Mouse (Mus musculus) neural tube, embryonic 14.5 days (tissue): ENCODE data around the gene Btbd9. TPM values are rescaled to one million over a fixed set of nuclear protein-coding genes. Genes with fewer than 3 reads are reported as not detected.

ENCODE experiments used
- ATAC-seq: fragments of 200-750 bp; cut with Nextera tagmentation; 2 replicates; pipeline ENCODE4 v1.8.0; 2017; ENCODE audit warnings: low read depth, mild to moderate bottlenecking, moderate TSS enrichment, moderate library complexity
- H3K27ac ChIP-seq: fragments of 300-500 bp; sonication (generic); 2 replicates; pipeline ENCODE4 v1.5.1; 2014; ENCODE audit warnings: low read depth, mild to moderate bottlenecking, control low read depth, low read length, moderate library complexity, mixed read lengths
- H3K27me3 ChIP-seq: fragments of 300-500 bp; sonication (generic); 2 replicates; pipeline ENCODE4 v1.6.1; 2014; ENCODE audit warnings: low read length; ENCODE audit not compliant: control insufficient read depth, insufficient read depth
- H3K36me3 ChIP-seq: fragments of 300-500 bp; sonication (generic); 2 replicates; pipeline ENCODE4 v1.6.1; 2014; ENCODE audit warnings: low read length, mixed read lengths; ENCODE audit not compliant: control insufficient read depth, insufficient read depth
- H3K4me1 ChIP-seq: fragments of 300-500 bp; sonication (generic); 2 replicates; pipeline ENCODE4 v1.6.1; 2014; ENCODE audit warnings: low read length; ENCODE audit not compliant: control insufficient read depth, insufficient read depth
- H3K4me2 ChIP-seq: fragments of 300-500 bp; sonication (generic); 2 replicates; pipeline ENCODE4 v1.6.1; 2014; ENCODE audit warnings: mild to moderate bottlenecking, low read depth, low read length, control low read depth
- H3K4me3 ChIP-seq: fragments of 300-500 bp; sonication (generic); 2 replicates; pipeline ENCODE4 v1.5.1; 2014; ENCODE audit warnings: low read depth, low read length, control low read depth, mixed read lengths
- H3K9ac ChIP-seq: fragments of 300-500 bp; sonication (generic); replicated peaks from 2 replicates; pipeline ENCODE4 v1.6.1; 2014; ENCODE audit warnings: low read depth, mild to moderate bottlenecking, control low read depth, low read length, mixed read lengths
- H3K9me3 ChIP-seq: fragments of 300-500 bp; sonication (generic); 2 replicates; pipeline ENCODE4 v1.6.1; 2016; ENCODE audit warnings: low read length; ENCODE audit not compliant: control insufficient read depth
- WGBS: fragments of 180-500 bp; shearing (Covaris S2); extraction: QIAGEN DNeasy Blood & Tissue Kit; methylation state at CpG from one replicate; pipeline ENCODE4 v1.1.7; 2014; 5-methylcytosine and 5-hydroxymethylcytosine counted together
- polyA plus RNA-seq: library from polyadenylated mRNA; unstranded; fragments of >200 nt; fragmentation: Nextera tagmentation; extraction: Ambion mirVana; gene quantifications from 2 replicates; pipeline ENCODE4 v1.2.1, GENCODE M21; 2014

Gene Btbd9
- polyA plus RNA-seq, 1 experiment from 2014 or later, result 130 TPM

DNA sequence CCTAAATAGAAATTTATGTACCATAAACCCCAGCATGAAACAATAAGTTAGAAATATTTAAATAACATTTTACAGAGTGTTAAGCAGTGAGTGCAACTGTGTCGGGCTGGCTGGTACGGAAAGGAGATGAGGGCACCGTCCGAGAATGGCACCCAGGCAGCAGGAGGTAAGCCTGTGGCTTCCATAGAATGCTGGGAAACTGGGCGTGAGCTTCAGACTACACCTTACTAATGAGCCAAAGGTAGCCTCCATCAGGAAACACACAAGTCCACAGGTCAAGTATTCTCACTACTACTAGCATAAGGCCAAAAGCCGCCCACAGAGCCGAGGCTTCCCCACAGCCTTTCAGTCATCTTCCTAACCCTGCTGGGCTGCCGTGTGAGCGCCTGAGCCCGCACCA is 144.2 kb downstream of the Btbd9 start:
- H3K36me3 ChIP-seq, result no peaks in the 10 kb centered on the region
- no peaks in the 10 kb centered on the region for H3K9me3 ChIP-seq
- no peaks in the 10 kb centered on the region for H3K27me3 ChIP-seq
- H3K4me2 ChIP-seq, result no peak overlapping the region
- peaks cover 7% of the 10 kb centered on the region for H3K4me1 ChIP-seq
- WGBS, result 85% methylated on average over 10 of the region's 10 CpGs
- ATAC-seq, result no peak
- no peak overlapping the region for H3K9ac ChIP-seq
- no peak overlapping the region for H3K27ac ChIP-seq
- no peak overlapping the region for H3K4me3 ChIP-seq

DNA sequence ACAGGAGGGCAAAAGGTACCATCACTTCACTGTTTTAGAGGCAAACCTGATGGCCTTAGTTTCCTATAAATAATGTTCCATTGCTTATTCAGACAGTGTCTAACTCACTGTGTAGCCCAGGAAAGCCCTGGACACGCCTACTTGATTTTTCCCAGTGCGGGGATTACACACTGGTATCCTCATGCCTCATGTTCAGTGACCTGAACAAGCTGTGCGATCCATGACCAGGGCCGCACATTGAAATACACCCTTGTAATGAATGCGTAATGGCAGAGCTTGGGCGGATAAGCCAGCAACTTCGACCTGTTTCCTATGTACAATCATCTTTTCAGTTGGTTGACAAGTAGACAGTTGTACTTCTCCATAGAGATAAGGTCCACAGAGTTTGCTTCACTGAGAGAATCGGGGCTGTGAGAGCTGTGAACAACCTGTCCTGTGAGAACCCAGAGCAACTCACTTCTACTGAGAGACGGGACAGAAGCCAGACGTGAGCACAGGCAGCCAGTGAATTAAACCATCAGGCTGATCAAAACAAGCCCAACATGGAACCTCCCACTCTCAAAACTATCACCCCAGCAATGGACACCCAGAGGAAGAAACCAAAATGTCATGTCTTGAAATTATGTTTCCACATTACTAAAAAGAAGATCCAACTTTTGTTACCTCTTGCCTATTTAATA is 145.2 kb downstream of the Btbd9 start:
- no peaks in the 10 kb centered on the region for H3K36me3 ChIP-seq
- H3K9ac ChIP-seq, result no peak overlapping the region
- H3K4me2 ChIP-seq, result no peak overlapping the region
- peaks cover 5% of the 10 kb centered on the region for H3K4me1 ChIP-seq
- ATAC-seq, result no peak
- H3K4me3 ChIP-seq, result no peak overlapping the region
- H3K27ac ChIP-seq, result no peak overlapping the region
- no peaks in the 10 kb centered on the region for H3K9me3 ChIP-seq
- 84% methylated on average over 10 of the region's 10 CpGs for WGBS
- no peaks in the 10 kb centered on the region for H3K27me3 ChIP-seq

DNA sequence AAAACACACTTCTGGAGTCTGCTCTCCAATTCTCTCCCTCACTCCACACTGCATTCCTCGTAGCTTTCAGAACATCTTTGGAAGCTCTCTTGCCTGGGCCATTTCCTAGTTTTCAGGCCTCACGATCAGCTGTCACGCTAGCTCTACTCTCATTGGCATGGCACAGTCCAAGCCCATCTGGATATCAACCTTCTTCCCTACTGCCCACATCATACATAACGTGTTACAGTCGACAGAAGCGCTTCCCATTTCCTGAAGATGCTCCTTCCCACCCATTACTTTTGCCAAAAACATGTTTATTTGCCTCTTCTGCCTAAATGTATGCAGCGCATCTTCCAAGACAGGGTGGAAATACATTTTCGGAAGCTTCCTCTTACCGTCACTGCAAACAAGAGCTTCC is 147.6 kb downstream of the Btbd9 start:
- no peak for ATAC-seq
- H3K4me2 ChIP-seq, result no peak overlapping the region
- no peak overlapping the region for H3K9ac ChIP-seq
- H3K27ac ChIP-seq, result no peak overlapping the region
- H3K9me3 ChIP-seq, result no peaks in the 10 kb centered on the region
- 97% methylated on average over 9 of the region's 9 CpGs for WGBS
- H3K4me3 ChIP-seq, result no peak overlapping the region
- no peaks in the 10 kb centered on the region for H3K4me1 ChIP-seq
- no peaks in the 10 kb centered on the region for H3K36me3 ChIP-seq
- no peaks in the 10 kb centered on the region for H3K27me3 ChIP-seq

DNA sequence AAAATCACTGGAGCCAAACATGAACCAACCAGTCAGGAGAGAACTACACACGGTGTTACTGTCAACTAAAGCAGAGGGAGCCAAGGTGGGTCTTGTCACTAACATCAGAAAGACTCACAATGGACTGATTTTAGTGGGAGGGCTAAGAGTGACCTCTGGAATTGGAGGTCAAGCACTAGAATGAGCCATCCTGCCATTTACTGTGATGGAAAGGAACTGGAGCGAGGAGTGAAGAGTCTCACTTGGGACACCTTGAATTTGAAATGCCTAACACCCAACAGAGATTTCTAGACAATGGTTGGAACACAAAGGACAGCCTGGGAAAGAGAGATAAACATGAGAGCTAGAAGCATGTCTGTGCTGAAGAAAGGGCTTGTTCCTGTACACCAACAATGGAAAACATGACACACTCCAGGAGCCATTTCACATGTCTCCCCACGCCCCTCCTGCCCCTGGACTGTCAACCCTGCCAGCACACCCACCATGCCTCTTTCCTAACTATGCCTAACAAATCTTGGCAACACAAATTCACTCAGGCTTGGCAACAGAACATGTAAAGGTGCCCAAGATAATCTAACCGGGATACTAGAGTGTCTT is 152.9 kb downstream of the Btbd9 start:
- no peak overlapping the region for H3K9ac ChIP-seq

DNA sequence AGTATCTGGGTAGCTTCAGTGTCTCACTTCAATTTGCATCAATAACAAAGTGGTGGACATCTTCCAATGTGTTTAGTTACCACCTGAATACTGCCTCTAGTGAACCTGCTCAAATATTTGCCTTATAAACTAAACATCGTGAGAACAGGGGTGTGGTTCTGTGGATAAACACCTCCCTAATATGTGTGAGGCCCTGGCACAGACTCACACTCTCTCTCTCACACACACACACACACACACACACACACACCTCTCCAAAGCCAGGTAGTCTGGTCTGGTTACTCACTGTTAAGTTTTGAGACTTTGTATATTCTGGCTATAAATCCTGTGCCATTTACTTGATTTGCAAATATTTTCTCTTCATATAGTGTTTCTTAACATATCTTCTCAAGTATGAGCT is 154.0 kb downstream of the Btbd9 start:
- ATAC-seq, result no peak
- no peak overlapping the region for H3K4me2 ChIP-seq
- no peaks in the 10 kb centered on the region for H3K27me3 ChIP-seq
- H3K4me3 ChIP-seq, result no peak overlapping the region
- H3K27ac ChIP-seq, result no peak overlapping the region
- WGBS, result 81% methylated on average over 1 of the region's 1 CpGs
- no peaks in the 10 kb centered on the region; the same call in 1 of the 2 replicates for H3K4me1 ChIP-seq
- H3K9me3 ChIP-seq, result no peaks in the 10 kb centered on the region
- H3K36me3 ChIP-seq, result no peaks in the 10 kb centered on the region
- no peak overlapping the region for H3K9ac ChIP-seq

More for the DNA sequence above, 152.9 kb downstream of the Btbd9 start:
- Histone ChIP-seq H3K4me1 (no peaks in the 10 kb centered on the region; the same call in 1 of the 2 replicates), H3K9me3 (no peaks in the 10 kb centered on the region), H3K36me3 (no peaks in the 10 kb centered on the region), H3K4me3 (no peak overlapping the region), H3K27me3 (no peaks in the 10 kb centered on the region), H3K27ac (no peak overlapping the region), H3K4me2 (no peak overlapping the region)
- WGBS, result 71% methylated on average over 4 of the region's 4 CpGs
- ATAC-seq, result no peak

DNA sequence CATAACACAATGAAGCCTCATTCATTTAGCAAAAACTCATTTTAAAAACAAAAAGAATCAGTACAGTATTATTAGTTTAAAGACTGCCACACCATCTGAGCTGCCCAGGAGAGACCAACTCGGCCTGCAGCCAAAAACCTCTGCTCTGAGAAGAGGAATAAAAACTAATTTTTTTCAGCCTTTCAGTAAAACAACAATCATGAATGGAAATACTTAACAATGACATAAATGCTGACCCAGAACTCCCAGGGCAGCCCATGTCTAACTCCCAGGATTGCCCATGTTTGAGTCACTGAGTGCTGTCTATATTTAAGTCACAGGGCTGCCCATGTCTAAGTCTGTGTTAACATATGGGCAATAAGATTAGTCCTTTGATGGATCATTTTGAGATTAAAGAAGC is 155.0 kb downstream of the Btbd9 start:
- Histone ChIP-seq H3K27me3 (no peaks in the 10 kb centered on the region), H3K9ac (no peak overlapping the region), H3K9me3 (no peaks in the 10 kb centered on the region), H3K36me3 (no peaks in the 10 kb centered on the region), H3K4me3 (no peak overlapping the region), H3K27ac (no peak overlapping the region), H3K4me1 (no peaks in the 10 kb centered on the region; the same call in 1 of the 2 replicates), H3K4me2 (no peak overlapping the region)
- no peak for ATAC-seq
- WGBS, result 83% methylated on average over 1 of the region's 1 CpGs

DNA sequence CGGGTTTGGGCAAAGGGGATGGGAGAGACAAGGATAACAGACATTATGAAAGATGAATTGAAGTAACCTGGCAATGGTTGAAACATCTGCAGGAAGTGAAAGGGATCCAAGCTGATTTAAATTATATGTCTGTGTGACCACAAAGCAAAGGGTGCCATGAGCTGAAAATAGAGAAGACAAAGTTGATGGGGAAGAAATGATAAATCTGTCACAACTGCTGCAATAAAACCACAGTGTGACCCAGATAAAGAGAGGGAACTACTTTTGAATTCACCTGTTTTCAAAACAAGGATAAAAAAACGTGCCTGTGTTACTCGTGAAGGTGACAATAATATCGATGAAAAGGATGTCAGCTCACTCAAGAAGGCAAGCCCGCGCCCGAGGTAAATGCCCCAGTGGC is 156.8 kb downstream of the Btbd9 start:
- Histone ChIP-seq H3K27me3 (no peaks in the 10 kb centered on the region), H3K9ac (no peak overlapping the region), H3K4me3 (no peak overlapping the region), H3K9me3 (no peaks in the 10 kb centered on the region), H3K27ac (no peak overlapping the region), H3K4me2 (no peak overlapping the region), H3K36me3 (no peaks in the 10 kb centered on the region), H3K4me1 (no peaks in the 10 kb centered on the region; the same call in 1 of the 2 replicates)
- WGBS, result 81% methylated on average over 7 of the region's 7 CpGs
- no peak for ATAC-seq

DNA sequence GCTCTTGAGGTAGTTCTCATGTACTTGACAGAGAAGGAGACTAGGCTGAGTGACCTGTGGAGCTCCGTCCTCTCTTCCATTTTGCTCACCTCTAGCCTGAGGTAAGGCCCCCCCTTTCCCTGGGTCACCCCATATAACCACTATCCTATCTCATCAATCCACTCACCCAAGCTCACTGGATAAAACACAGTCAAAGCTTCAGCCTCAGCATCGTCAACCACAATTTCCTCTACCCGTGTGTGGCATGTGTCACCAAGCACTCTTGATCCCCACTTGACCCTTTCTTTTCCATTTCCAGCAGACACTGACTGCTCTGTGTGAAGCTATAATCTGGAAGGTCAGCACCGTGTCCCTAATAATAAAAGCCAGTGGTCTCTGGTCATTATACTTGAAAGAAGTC is 157.8 kb downstream of the Btbd9 start:
- Histone ChIP-seq H3K4me3 (no peak overlapping the region), H3K9me3 (no peaks in the 10 kb centered on the region), H3K9ac (no peak overlapping the region), H3K4me1 (no peaks in the 10 kb centered on the region; the same call in 1 of the 2 replicates), H3K4me2 (no peak overlapping the region), H3K27me3 (no peaks in the 10 kb centered on the region), H3K27ac (no peak overlapping the region), H3K36me3 (no peaks in the 10 kb centered on the region)
- 73% methylated on average over 4 of the region's 4 CpGs for WGBS
- ATAC-seq, result no peak

DNA sequence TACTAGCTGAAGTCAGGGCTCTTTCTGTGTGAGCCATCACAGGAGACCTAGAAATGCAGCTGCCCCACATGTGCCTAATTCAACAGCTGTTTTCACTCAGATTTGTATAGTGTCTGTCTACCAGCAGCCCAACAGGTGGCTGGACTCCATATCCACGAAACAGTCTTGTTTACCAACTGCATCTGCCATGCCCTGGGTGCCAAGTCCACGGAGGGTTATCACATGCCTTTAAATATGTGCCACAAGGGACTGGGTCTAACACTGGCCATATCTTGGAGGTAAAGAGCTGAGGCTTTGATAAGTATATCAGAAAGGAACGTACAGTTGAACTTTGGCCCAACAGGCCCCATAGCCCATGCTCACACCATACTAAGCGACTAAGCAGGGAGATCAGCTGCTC is 159.2 kb downstream of the Btbd9 start:
- H3K36me3 ChIP-seq, result no peaks in the 10 kb centered on the region
- ATAC-seq, result no peak
- 88% methylated on average over 4 of the region's 4 CpGs for WGBS
- H3K27ac ChIP-seq, result no peak overlapping the region
- no peak overlapping the region for H3K4me3 ChIP-seq
- no peaks in the 10 kb centered on the region for H3K9me3 ChIP-seq
- no peak overlapping the region for H3K9ac ChIP-seq
- no peaks in the 10 kb centered on the region; the same call in 1 of the 2 replicates for H3K4me1 ChIP-seq
- no peak overlapping the region for H3K4me2 ChIP-seq
- no peaks in the 10 kb centered on the region for H3K27me3 ChIP-seq
